Mouse (Mus musculus) C2C12 (cell line): ENCODE measurements around the gene Bloc1s5. TPM values are rescaled to one million over a fixed set of nuclear protein-coding genes. Genes with fewer than 3 reads are reported as not detected.
"Not testable (repeated sequence)": the region's sequence is repeated elsewhere in the genome, so short reads cannot be mapped to it uniquely, and the experiment has no call there.

Experiments
- H3K27me3 ChIP-seq: one replicate; pipeline ENCODE4 v1.6.1; 2011; ENCODE audit not compliant: control insufficient read depth, insufficient read depth, insufficient read length
- H3K36me3 ChIP-seq: one replicate; pipeline ENCODE4 v1.6.1; 2011; ENCODE audit not compliant: control insufficient read depth, insufficient read depth
- H3K4me3 ChIP-seq: one replicate; pipeline ENCODE4 v1.5.1; 2011; ENCODE audit warnings: mild to moderate bottlenecking, control low read depth; ENCODE audit not compliant: poor library complexity, insufficient read depth, severe bottlenecking
- H3K79me2 ChIP-seq: one replicate; pipeline ENCODE4 v1.6.1; 2011; ENCODE audit not compliant: control insufficient read depth, insufficient read depth
- H3K79me3 ChIP-seq: one replicate; pipeline ENCODE4 v1.6.1; 2011; ENCODE audit warnings: low read depth, control low read depth
- H3ac ChIP-seq: one replicate; pipeline ENCODE3; 2011; ENCODE audit warnings: low read depth; ENCODE audit not compliant: control insufficient read depth, insufficient read length
- CEBPB ChIP-seq: IDR thresholded peaks from one replicate; pipeline ENCODE4 v1.6.1; 2011; ENCODE audit warnings: low read depth, mild to moderate bottlenecking, control low read depth, moderate library complexity
- CTCF ChIP-seq: IDR thresholded peaks from one replicate; pipeline ENCODE4 v1.5.1; 2011; ENCODE audit not compliant: control insufficient read depth, insufficient read depth, insufficient read length
- FOSL1 ChIP-seq: IDR thresholded peaks from one replicate; pipeline ENCODE4 v1.8.0; 2011; ENCODE audit warnings: mild to moderate bottlenecking, low read length; ENCODE audit not compliant: poor library complexity, insufficient read depth, severe bottlenecking
- MAX ChIP-seq: IDR thresholded peaks from one replicate; pipeline ENCODE4 v1.6.1; 2011; ENCODE audit warnings: mild to moderate bottlenecking, control low read depth
- MYOD1 ChIP-seq: IDR thresholded peaks from one replicate; pipeline ENCODE4 v1.6.1; 2011; ENCODE audit warnings: low read depth; ENCODE audit not compliant: control insufficient read depth, insufficient read length
- MYOG ChIP-seq: IDR thresholded peaks from one replicate; pipeline ENCODE4 v1.6.1; 2011; ENCODE audit not compliant: control insufficient read depth, insufficient read length; ENCODE audit errors: extremely low read depth
- USF1 ChIP-seq: IDR thresholded peaks from one replicate; pipeline ENCODE4 v1.6.1; 2011; ENCODE audit warnings: low read depth, mild to moderate bottlenecking, control low read depth, moderate library complexity
- polyA plus RNA-seq: library from polyadenylated mRNA; unstranded; fragments of >200 nt; fragmentation: generic; extraction: Trizol; gene quantifications from one replicate; pipeline ENCODE4 v1.2.1, GENCODE M21; 2012; ENCODE audit warnings: missing spikeins

Bloc1s5 gene
- polyA plus RNA-seq, 1 experiment, result 7.1 TPM

- no peak for TF ChIP-seq FOSL1
- TF ChIP-seq USF1, result no peak
- no peak for TF ChIP-seq MAX
- no peak for TF ChIP-seq CTCF
- no peak for TF ChIP-seq MYOG
- no peak for TF ChIP-seq MYOD1
- H3K79me2 ChIP-seq, result no peaks in the 10 kb centered on the region
- no peak overlapping the region for H3ac ChIP-seq
These were observed 9.2 kb downstream of the Bloc1s5 start for GRCm38 (mm10) chr13:38625492-38626228.

GRCm38 (mm10) chr13:38624292-38624902 is 10.5 kb downstream of the Bloc1s5 start:
- Histone ChIP-seq H3K79me2 (no peaks in the 10 kb centered on the region), H3ac (no peak overlapping the region), H3K79me3 (no peaks in the 10 kb centered on the region), H3K27me3 (no peaks in the 10 kb centered on the region), H3K36me3 (no peaks in the 10 kb centered on the region), H3K4me3 (no peak overlapping the region)
- no peak for TF ChIP-seq MYOG
- TF ChIP-seq FOSL1, result no peak
- TF ChIP-seq CEBPB, result no peak
- TF ChIP-seq USF1, result no peak
- TF ChIP-seq CTCF, result no peak
- no peak for TF ChIP-seq MYOD1
- no peak for TF ChIP-seq MAX

More at GRCm38 (mm10) chr13:38625492-38626228, 9.2 kb downstream of the Bloc1s5 start:
- H3K4me3 ChIP-seq, result no peak overlapping the region
- no peaks in the 10 kb centered on the region for H3K79me3 ChIP-seq
- H3K36me3 ChIP-seq, result peaks cover 5% of the 10 kb centered on the region
- H3K27me3 ChIP-seq, result no peaks in the 10 kb centered on the region

GRCm38 (mm10) chr13:38623296-38623695 is 11.6 kb downstream of the Bloc1s5 start:
- no peaks in the 10 kb centered on the region for H3K79me2 ChIP-seq
- TF ChIP-seq MAX (no peak), USF1 (no peak), MYOD1 (no peak), CEBPB (no peak), CTCF (no peak), MYOG (no peak), FOSL1 (no peak)
- H3K36me3 ChIP-seq, result no peaks in the 10 kb centered on the region
- H3K27me3 ChIP-seq, result no peaks in the 10 kb centered on the region
- no peaks in the 10 kb centered on the region for H3K79me3 ChIP-seq
- H3K4me3 ChIP-seq, result no peak overlapping the region
- H3ac ChIP-seq, result no peak overlapping the region

- H3ac ChIP-seq, H3K79me2 ChIP-seq, H3K36me3 ChIP-seq, H3K79me3 ChIP-seq, H3K27me3 ChIP-seq, H3K4me3 ChIP-seq: not testable (repeated sequence)
These were observed 16.8 kb downstream of the Bloc1s5 start for GRCm38 (mm10) chr13:38618001-38618630.

GRCm38 (mm10) chr13:38616887-38617286 is 18.0 kb downstream of the Bloc1s5 start:
- no peaks in the 10 kb centered on the region for H3K79me3 ChIP-seq
- no peak for TF ChIP-seq MYOD1
- TF ChIP-seq MAX, result no peak
- TF ChIP-seq CTCF, result no peak
- H3K36me3 ChIP-seq, result no peaks in the 10 kb centered on the region
- H3K79me2 ChIP-seq, result no peaks in the 10 kb centered on the region
- H3ac ChIP-seq, result no peak overlapping the region
- no peak overlapping the region for H3K4me3 ChIP-seq
- H3K27me3 ChIP-seq, result no peaks in the 10 kb centered on the region

GRCm38 (mm10) chr13:38615656-38616055 is 19.3 kb downstream of the Bloc1s5 start:
- no peaks in the 10 kb centered on the region for H3K79me3 ChIP-seq
- no peak overlapping the region for H3K4me3 ChIP-seq
- H3K36me3 ChIP-seq, result no peaks in the 10 kb centered on the region
- no peak overlapping the region for H3ac ChIP-seq
- TF ChIP-seq USF1, result no peak
- no peak for TF ChIP-seq CTCF
- no peak for TF ChIP-seq MYOG
- TF ChIP-seq MAX, result no peak
- no peak for TF ChIP-seq FOSL1
- TF ChIP-seq MYOD1, result no peak
- TF ChIP-seq CEBPB, result no peak
- H3K27me3 ChIP-seq, result no peaks in the 10 kb centered on the region
- no peaks in the 10 kb centered on the region for H3K79me2 ChIP-seq
